Mouse (Mus musculus): Measurements from ENCODE around the gene Fzr1. TPM values are rescaled to one million over a fixed set of nuclear protein-coding genes. Genes with fewer than 3 reads are reported as not detected.
A peak's percentile ranks its signal among the peaks of the same experiment; 100 is the strongest.

Fzr1 gene
- 10 to 100 TPM; 11.9 to 15.4 TPM for total RNA-seq (2021)
- long read RNA-seq, experiment 1, transcript Fzr1-205 (14 exons, 3,057 nt), result major isoform, 38 of 47 reads
- long read RNA-seq, experiment 1, partial matches to known transcripts, result 4 of 47 reads
- long read RNA-seq, experiment 1, other reads (novel, unspliced or antisense), result 5 of 47 reads
- long read RNA-seq, experiment 2, transcript Fzr1-205 (14 exons, 3,057 nt), result major isoform, 36 of 38 reads
- long read RNA-seq, experiment 2, partial matches to known transcripts, result 1 of 38 reads
- long read RNA-seq, experiment 2, other reads (novel, unspliced or antisense), result 1 of 38 reads

DNA sequence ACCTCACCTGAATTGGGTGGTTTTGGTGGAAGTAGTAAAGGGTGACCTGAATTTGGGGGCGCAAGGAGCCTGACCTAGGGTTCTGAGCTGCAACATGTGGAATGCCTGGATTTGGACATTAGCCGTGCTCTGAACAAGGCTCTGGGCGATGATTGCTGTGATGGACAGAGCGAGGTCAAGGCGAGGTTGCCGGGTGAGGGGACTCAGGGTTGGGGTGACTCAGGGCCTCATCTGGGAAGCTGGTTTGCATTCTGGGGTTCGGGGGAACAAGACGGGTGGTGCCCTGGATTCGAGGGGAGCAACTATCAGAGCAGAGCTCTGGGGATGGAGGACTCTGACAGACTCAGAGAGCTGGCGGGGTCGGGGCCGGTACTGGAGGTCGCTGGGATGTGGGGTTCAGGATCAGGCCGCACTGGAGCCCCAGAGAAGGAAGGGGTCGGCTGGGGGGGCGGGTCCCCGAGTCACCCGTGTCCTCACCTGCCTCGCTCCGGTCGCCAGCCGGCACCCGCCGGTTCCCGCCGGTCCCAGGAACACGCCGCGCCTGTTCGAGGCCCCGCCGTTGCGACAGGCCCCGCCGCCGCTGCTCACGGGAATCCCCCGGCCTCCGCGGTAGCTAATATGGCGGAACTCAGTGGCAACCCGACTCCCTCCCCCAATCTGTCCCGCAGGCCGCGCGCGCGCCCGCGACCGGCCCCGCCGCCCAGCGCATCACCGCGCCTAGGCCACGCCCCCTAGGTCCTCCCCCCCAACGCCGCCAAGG lies at the start of gene Fzr1:
Gene Fzr1, minus strand, starts transcription at position 724 of the 760 bp plus-strand sequence.
- intact Hi-C loops (cut with DNase I; ENCODE audit: low total_unique reads), result no loop called here

GRCm38 (mm10) chr10:81427804-81428506 lies 49.6 kb upstream of the Fzr1 start:
- DNase-seq, result peak; percentile 27
- intact Hi-C loops (cut with DNase I; ENCODE audit: low total_unique reads), result no loop called here

More for the DNA sequence above, at the start of gene Fzr1:
- no peak for DNase-seq

DNA sequence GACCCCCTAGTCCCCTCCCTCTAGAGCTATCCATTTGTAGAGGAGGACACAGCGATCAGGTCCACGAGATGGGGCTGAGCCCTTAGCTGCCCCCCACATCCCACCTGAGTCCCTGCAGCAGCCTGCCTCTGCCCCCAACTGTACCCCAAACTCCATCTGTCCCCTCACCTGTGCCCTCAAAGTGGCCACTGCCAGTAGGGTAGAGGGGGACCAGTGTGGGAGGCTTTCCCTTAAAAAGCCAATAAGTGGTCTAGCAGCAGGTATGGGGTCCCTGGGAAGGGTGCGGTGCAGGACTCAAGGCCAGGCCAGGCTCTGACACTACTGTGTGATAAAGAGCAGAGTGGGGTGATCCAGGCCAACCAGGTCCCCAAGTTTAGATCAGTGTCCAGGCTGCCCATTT lies 49.0 kb upstream of the Fzr1 start:
- peak; percentile 6 for DNase-seq
- intact Hi-C loops (cut with DNase I; ENCODE audit: low total_unique reads), result no loop called here

DNA sequence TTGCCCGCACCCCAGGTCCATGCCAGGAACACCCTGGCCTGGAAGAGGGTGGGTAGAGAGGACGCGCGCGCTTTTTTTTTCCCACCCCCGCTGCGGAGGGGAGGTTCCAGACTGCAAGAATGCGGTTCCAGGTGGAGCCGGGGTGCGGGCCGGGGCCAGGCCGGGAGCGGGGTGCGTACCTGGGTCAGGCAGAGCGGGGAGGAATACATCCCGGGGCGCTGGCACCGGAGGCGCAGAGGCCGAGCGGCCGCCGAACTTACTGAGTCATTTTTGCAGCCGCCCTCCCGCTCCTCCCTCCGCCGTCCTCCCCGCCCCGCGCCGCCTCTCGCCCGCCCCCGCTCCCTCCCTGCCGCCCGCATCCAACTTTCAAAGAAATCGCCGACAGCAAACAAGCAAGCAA lies 48.6 kb upstream of the Fzr1 start:
- intact Hi-C loops (cut with DNase I; ENCODE audit: low total_unique reads), result no loop called here
- DNase-seq, result peak; percentile 83

DNA sequence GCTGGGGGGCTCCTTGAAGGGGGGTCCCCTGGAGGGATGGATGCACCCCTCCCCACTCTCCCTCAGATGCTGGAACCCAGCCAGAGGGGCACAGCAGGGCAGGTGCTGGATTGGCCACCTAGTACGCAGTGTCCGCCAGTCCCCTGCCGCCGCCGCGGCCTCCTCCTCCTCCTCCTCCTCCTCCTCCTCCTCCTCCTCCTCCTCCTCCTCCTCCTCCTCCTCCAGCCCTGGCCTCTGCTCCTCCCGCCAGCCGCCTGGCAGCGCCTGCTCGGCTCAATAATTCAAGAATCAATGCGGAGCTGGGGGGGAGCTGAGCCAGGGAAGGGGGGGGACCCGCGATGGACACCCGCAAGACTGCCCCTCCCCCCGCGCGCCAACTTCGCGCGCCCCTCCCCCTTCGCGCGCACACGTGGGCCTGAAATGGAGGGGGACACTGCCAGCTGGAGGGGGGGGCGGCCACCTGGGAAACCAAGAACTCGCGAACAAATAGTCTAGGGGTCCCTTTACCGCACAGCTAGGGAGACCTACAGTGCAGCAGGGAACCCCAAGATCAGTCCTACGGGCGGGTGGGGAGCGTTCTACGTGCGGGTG lies 47.9 kb upstream of the Fzr1 start:
- intact Hi-C loops (cut with DNase I; ENCODE audit: low total_unique reads), result no loop called here

GRCm38 (mm10) chr10:81425236-81425850 lies 47.0 kb upstream of the Fzr1 start:
- peak; percentile 82 for DNase-seq
- intact Hi-C loops (cut with DNase I; ENCODE audit: low total_unique reads), result no loop called here

More for the DNA sequence above, 47.9 kb upstream of the Fzr1 start:
- DNase-seq, result peak; percentile 66

- intact Hi-C loops (cut with DNase I; ENCODE audit: low total_unique reads), result no loop called here
Measured at GRCm38 (mm10) chr10:81424246-81425051, 46.1 kb upstream of the Fzr1 start.

GRCm38 (mm10) chr10:81423476-81424245 lies 45.3 kb upstream of the Fzr1 start:
- intact Hi-C loops (cut with DNase I; ENCODE audit: low total_unique reads), result no loop called here

More at GRCm38 (mm10) chr10:81424246-81425051, 46.1 kb upstream of the Fzr1 start:
- DNase-seq, result peak; percentile 87

DNA sequence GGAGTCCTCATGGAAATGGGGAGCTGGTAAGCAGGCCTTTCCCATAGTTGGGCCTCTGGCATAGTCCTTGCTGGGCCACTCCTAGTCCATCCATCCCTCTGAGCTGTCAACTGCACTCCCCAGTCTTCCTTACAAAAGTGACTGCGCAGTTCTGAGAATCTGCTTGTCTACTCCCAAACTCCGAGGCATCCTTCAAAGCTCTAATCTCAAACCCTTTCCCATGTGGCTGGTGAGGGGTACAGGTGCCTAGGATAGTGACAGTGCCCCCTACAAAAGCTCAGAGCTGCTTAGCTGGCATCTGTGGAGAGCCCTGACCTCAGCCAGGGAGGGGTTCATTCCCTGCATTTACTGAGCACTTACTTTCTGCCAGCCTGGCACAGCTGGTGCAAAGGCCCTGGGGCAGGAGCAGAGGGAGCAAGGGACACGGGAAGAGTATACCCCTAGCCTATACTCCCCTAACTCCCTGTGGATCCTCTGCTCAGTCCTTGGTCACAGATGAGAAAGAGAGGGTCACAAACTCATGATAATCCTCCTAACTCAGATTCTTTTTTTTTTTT lies 44.4 kb upstream of the Fzr1 start:
- peak; percentile 7 for DNase-seq
- intact Hi-C loops (cut with DNase I; ENCODE audit: low total_unique reads), result no loop called here

More at GRCm38 (mm10) chr10:81423476-81424245, 45.3 kb upstream of the Fzr1 start:
- peak; percentile 5 for DNase-seq

DNA sequence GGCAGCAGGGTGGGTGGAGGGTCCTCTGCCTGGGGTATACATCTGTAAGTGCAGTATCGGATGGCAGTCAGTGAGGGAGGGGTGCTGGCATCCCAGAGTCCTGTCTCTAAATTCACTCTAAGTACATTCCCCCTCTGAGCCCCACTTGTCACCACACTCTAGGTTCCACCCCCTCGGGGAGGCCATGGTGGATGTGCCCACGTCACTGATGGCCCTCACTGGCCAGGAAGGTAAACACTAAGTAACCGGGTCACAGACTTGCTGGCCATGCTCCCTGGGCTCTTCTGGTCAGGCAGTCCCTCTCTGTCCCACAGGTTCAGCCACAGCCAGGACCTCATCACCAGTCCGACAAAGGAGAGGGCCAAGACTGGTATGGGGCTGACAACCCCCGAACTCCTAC lies 43.9 kb upstream of the Fzr1 start:
- peak; percentile 13 for DNase-seq

DNA sequence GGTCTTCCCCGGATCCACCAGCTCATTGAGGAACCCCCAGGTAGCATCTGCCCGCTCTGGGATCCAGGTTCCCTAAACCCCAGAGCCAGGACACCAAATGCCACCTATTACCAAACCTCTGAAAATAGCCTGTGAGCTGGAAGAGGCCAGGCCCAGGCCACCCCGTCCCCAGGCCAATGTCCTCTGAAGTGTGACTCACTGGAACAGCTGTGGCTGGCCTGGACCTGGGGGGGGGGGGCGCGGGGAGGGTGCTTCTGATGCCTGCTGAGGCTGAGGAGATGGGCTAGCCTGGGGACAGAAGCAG lies 43.4 kb upstream of the Fzr1 start:
- DNase-seq, result peak; percentile 69
- intact Hi-C loops (cut with DNase I; ENCODE audit: low total_unique reads), result no loop called here

More for the DNA sequence above, 43.9 kb upstream of the Fzr1 start:
- intact Hi-C loops (cut with DNase I; ENCODE audit: low total_unique reads), result no loop called here

DNA sequence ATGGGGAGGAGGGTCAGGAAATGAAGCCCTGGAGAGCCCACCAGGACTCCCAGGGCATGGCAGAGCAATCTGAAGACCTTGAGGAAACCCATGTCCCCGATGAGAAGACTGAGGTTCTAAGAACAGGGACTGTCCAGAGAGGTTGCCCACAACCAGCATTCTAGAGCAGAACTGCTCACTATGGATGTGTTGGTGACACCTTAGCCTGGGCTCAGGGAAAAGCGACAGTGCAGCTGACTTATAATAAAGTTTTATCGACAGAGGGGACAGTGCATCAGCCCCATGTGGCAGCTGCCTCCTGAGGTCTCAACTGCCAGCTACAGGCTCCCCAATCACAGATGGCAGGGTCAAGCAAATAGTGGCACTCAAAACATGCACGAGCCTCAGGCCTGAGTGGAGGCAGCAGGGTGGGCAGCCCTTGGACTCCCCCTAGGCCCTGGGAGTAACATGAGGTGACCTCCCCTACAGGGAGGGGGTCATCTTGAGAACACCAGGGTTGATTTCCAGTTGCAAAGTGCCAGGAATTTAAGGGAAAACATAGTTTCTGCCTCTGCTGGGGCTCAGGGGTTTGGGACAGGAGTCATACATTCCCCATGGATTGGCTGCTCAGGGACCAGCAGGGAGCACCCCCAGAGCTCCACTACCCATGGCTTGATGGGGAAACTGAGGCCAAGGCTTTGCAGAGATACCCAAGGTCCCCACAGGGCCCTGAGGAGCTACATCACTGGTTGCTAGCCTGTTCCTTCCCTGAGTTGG lies 42.9 kb upstream of the Fzr1 start:
- DNase-seq, result peak; percentile 8
- intact Hi-C loops (cut with DNase I; ENCODE audit: low total_unique reads), result no loop called here

- peak; percentile 15 for DNase-seq
- intact Hi-C loops (cut with DNase I; ENCODE audit: low total_unique reads), result no loop called here
Measured at GRCm38 (mm10) chr10:81420191-81420767, 42.0 kb upstream of the Fzr1 start.

DNA sequence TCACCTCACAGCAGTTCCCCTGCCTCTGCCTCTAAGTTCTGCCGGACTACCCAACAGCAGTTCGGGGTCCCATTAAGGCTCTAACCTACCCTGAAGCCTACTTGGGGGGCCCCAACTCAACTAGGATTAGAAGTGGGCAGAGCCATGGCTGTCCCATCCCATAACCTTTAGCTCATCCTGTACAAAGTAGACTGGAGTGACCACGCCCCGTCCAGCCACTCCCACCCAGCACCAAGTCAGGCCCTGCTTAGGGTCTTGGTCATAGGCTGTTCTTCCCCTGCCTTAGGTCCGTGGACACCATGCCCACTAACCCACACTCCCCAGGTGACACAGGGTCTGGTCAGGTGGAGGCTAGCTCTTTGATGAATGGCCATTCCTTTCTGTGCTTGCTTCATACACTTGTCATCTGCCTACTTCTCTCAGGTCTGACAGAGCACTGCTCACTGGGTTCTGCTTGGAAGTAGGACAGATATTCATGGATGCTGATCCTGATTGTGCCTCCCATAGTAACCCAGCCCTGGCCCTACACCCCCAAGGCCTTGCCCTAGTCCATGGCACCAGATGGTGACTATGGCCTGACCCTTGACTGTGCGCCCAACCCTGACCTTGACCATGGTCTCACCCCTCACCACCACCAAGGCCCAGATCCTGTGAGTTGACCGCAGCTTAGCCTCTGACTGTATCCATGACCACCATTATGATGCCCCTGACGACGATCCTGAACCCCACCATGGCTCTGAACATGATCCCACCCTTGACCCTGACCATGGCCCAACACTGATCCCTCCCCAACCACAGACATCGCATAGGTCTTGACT lies 41.0 kb upstream of the Fzr1 start:
- intact Hi-C loops (cut with DNase I; ENCODE audit: low total_unique reads), result no loop called here
- DNase-seq, result peak; percentile 5

GRCm38 (mm10) chr10:81418216-81419070 lies 40.1 kb upstream of the Fzr1 start:
- intact Hi-C loops (cut with DNase I; ENCODE audit: low total_unique reads), result no loop called here
- DNase-seq, result peak; percentile 4
